Mouse (Mus musculus) small intestine, adult 2 months (tissue): ENCODE measurements around the gene Sept8.

Source experiments
- CTCF ChIP-seq: fragments of 200-500 bp; IDR thresholded peaks from 2 replicates; pipeline ENCODE4 v1.5.1; 2012; ENCODE audit warnings: low read depth, mild to moderate bottlenecking, control low read depth, inconsistent platforms, low read length, moderate library complexity, mixed read lengths; ENCODE audit not compliant: insufficient replicate concordance, insufficient read length; ENCODE audit errors: extremely low read depth
- POLR2A ChIP-seq: fragments of 200-500 bp; IDR thresholded peaks from 2 replicates; pipeline ENCODE4 v1.6.1; 2012; ENCODE audit warnings: low read depth, mild to moderate bottlenecking, control low read depth, inconsistent platforms, low read length, moderate library complexity

DNA sequence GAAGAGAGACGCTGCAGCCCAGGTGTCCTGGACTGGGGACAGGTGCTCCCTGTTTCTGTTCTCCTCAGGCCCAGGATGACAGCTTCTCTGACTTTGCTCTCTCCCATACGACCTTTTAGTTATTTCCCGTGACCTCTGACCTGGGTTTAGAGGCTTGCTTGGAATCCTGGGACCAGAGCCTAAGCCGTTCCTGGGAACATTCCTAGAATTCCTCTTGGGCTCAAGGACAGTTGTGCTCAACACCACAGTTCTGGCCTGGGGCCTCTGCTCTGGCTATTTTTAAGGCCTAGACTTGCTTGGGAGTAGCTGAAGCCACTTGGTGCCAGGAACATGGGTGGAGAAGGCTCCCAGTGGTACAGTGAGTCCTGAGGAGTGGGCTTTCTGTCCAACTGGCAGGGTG lies 6.4 kb downstream of the Sept8 start:
- TF ChIP-seq CTCF (no peak), POLR2A (no peak)
